ENCODE assay signal across 9 mouse cellular contexts in genomic region chr5:52910159-52910591, GRCm38 (mm10).
DNase-seq lines count a peak whose midpoint lies in the region; ATAC-seq and TF ChIP-seq lines count a peak whose summit lies in the region.
"Had no signal": no experiment of that assay in that cellular context is flagged by ENCODE, and none has a peak within 500 bp of the region (broad histone marks: within the 10 kb centered on the region; RNA-seq: fewer than 3 reads in every experiment).

No protein-coding gene starts in this region.

- ATAC-seq in frontal cortex, adult (ENCODE audit: low TSS enrichment) = peak; percentile 94
- ATAC-seq in embryonic facial prominence, embryonic 13.5 days (ENCODE audit: insufficient number of reproducible peaks, insufficient read depth, low FRiP score, low TSS enrichment, low read depth) = no peak
- peak; percentile 71 for ATAC-seq in intestine, embryonic 15.5 days
- ATAC-seq: Patski had no signal

- H3K4me1 ChIP-seq in ES-E14 (ENCODE audit: control insufficient read depth in 2 of 2, insufficient read depth in 2 of 2, low read length in 2 of 2, poor library complexity in 1 of 2) = peaks cover 2 to 6% of the 10 kb centered on the region in 2 experiments; a peak in 1 of 4 replicates
- H3K4me1 ChIP-seq in embryonic facial prominence, embryonic 13.5 days = peaks cover 4% of the 10 kb centered on the region; the same call in 1 of the 2 replicates
- 0 out of 2 replicates have a peak, but pooled peaks cover 3% of the 10 kb centered on the region for H3K4me1 ChIP-seq in intestine, embryonic 15.5 days (replicated peaks)
- H3K4me1 ChIP-seq in megakaryocyte, embryonic 14.5 days = peaks cover 7% of the 10 kb centered on the region

- DNase-seq in frontal cortex, postnatal 25 days (ENCODE audit: low spot score in 2 of 2) = no peak
- DNase-seq in ES-E14 (ENCODE audit: low read depth, low spot score) = peak; percentile 78
- peak; percentile 54 for DNase-seq in thymus, postnatal 0 days (ENCODE audit: low spot score)
- no peak for DNase-seq in cerebellum, postnatal 10 days

- H3K27ac ChIP-seq in ES-E14 (ENCODE audit: insufficient read depth, low read depth, low read length, poor library complexity, severe bottlenecking) = peak overlapping the region; percentile 44; the same call in 1 of the 2 replicates
- no peak overlapping the region for H3K27ac ChIP-seq in embryonic facial prominence, embryonic 13.5 days
- H3K27ac ChIP-seq in intestine, embryonic 15.5 days = no peak overlapping the region

- 35% methylated on average over 12 of the region's 12 CpGs for WGBS in embryonic facial prominence, embryonic 13.5 days
- WGBS in intestine, embryonic 15.5 days = 29% methylated on average over 12 of the region's 12 CpGs

- H3K9ac ChIP-seq in ES-E14 (ENCODE audit: insufficient read depth, low read depth, low read length, poor library complexity, severe bottlenecking) = 0 out of 2 replicates have a peak overlapping the region, but pooled peaks have one; percentile 31
- no peak overlapping the region for H3K9ac ChIP-seq in embryonic facial prominence, embryonic 13.5 days
- H3K9ac ChIP-seq in intestine, embryonic 15.5 days = no peak overlapping the region

- H3K9me3 ChIP-seq in ES-E14 (ENCODE audit: control insufficient read depth, insufficient read depth, low read depth, low read length) = no peaks in the 10 kb centered on the region
- no peaks in the 10 kb centered on the region for H3K9me3 ChIP-seq in embryonic facial prominence, embryonic 13.5 days
- H3K9me3 ChIP-seq in intestine, embryonic 15.5 days = no peaks in the 10 kb centered on the region
- peaks cover 10% of the 10 kb centered on the region; the same call in 1 of the 2 replicates for H3K9me3 ChIP-seq in megakaryocyte, embryonic 14.5 days

- peak overlapping the region; percentile 24 to 42; a peak in 3 of 4 replicates for H3K4me3 ChIP-seq in ES-E14 (ENCODE audit: insufficient read depth in 1 of 2, low read depth in 1 of 2, low read length in 2 of 2, poor library complexity in 1 of 2, severe bottlenecking in 1 of 2)
- no peak overlapping the region for H3K4me3 ChIP-seq in embryonic facial prominence, embryonic 13.5 days
- peak overlapping the region; percentile 12; the same call in 1 of the 2 replicates for H3K4me3 ChIP-seq in intestine, embryonic 15.5 days (replicated peaks)
- peak overlapping the region; percentile 82 for H3K4me3 ChIP-seq in megakaryocyte, embryonic 14.5 days (replicated peaks)

- H3K36me3 ChIP-seq in ES-E14 (ENCODE audit: control insufficient read depth, insufficient read depth, low read length, poor library complexity, severe bottlenecking) = no peaks in the 10 kb centered on the region
- H3K36me3 ChIP-seq in embryonic facial prominence, embryonic 13.5 days = no peaks in the 10 kb centered on the region
- no peaks in the 10 kb centered on the region for H3K36me3 ChIP-seq in intestine, embryonic 15.5 days
- no peaks in the 10 kb centered on the region for H3K36me3 ChIP-seq in megakaryocyte, embryonic 14.5 days (replicated peaks; ENCODE audit: low read length)

- H3K4me2 ChIP-seq in embryonic facial prominence, embryonic 13.5 days = peak overlapping the region; percentile 33
- H3K4me2 ChIP-seq in intestine, embryonic 15.5 days (replicated peaks) = peak overlapping the region; percentile 49

- in situ Hi-C loops in ES-E14 (cut with MboI; ENCODE audit: low sequenced_read_pairs in 2 of 2, unreplicated experiment in 2 of 2) = no loop called here

- no peaks in the 10 kb centered on the region for H3K27me3 ChIP-seq in embryonic facial prominence, embryonic 13.5 days
- no peaks in the 10 kb centered on the region for H3K27me3 ChIP-seq in intestine, embryonic 15.5 days (replicated peaks)
- no peaks in the 10 kb centered on the region for H3K27me3 ChIP-seq in megakaryocyte, embryonic 14.5 days (replicated peaks)
- H3K27me3 ChIP-seq: Patski had no signal

TF ChIP-seq in ES-E14, 5 proteins besides CTCF, POLR2A, EP300 and RAD21:
- TF ChIP-seq ZC3H11A (IDR thresholded peaks at IDR 0.05; ENCODE audit: borderline replicate concordance, low read depth, low read length) = no peak
- TF ChIP-seq MAFK (IDR thresholded peaks at IDR 0.05; ENCODE audit: insufficient read depth, low read depth, low read length) = no peak
- TF ChIP-seq ZNF384 (IDR thresholded peaks at IDR 0.05; ENCODE audit: low read depth, low read length) = no peak
- no peak for TF ChIP-seq CHD2 (IDR thresholded peaks at IDR 0.05; ENCODE audit: low read depth, low read length)
- no peak for TF ChIP-seq HCFC1 (IDR thresholded peaks at IDR 0.05; ENCODE audit: borderline replicate concordance, insufficient read depth, low read length)

Comparison
In these comparisons a context has a peak if more than half of its experiments do, and no peak if none do; other contexts are left out.
1. DNase-seq: peak in ES-E14 (single experiment) and thymus, postnatal 0 days (single experiment); none in frontal cortex, postnatal 25 days (0 of 2) and cerebellum, postnatal 10 days (0 of 2).